Mouse (Mus musculus): ENCODE measurements around the gene Esam. TPM values are rescaled to one million over a fixed set of nuclear protein-coding genes. Genes with fewer than 3 reads are reported as not detected.

Esam gene
- polyA plus RNA-seq, 1 experiment from 2014 or later = 42.8 TPM

GRCm38 (mm10) chr9:37526443-37527395, 1.2 kb upstream of the Esam start:
- DNase-seq (peak; percentile 29), ATAC-seq (ENCODE audit: low FRiP score, low TSS enrichment) (no peak)
- H3K4me3 ChIP-seq (replicated peaks; ENCODE audit: low read depth, low read length) = no peak overlapping the region
- no peak overlapping the region for H3K27ac ChIP-seq (replicated peaks; ENCODE audit: low read depth, low read length)
- no peak overlapping the region for H3K4me2 ChIP-seq (ENCODE audit: low read length)
- no peak overlapping the region for H3K9ac ChIP-seq (replicated peaks; ENCODE audit: low read length)
- H3K9me3 ChIP-seq (ENCODE audit: control insufficient read depth, low read length) = no peaks in the 10 kb centered on the region
- H3K27me3 ChIP-seq (ENCODE audit: control insufficient read depth, insufficient read depth, low read length) = peaks cover 58% of the 10 kb centered on the region
- peaks cover 16% of the 10 kb centered on the region; the same call in 1 of the 2 replicates for H3K4me1 ChIP-seq (ENCODE audit: control insufficient read depth, insufficient read depth, low read length)
- WGBS = 20% methylated on average over 21 of the region's 21 CpGs
- H3K36me3 ChIP-seq (ENCODE audit: control insufficient read depth, insufficient read depth, low read length) = peaks cover 20% of the 10 kb centered on the region

GRCm38 (mm10) chr9:37528225-37528970, 520 bp downstream of the Esam start:
- Histone ChIP-seq H3K9me3 (ENCODE audit: control insufficient read depth, low read length) (no peaks in the 10 kb centered on the region), H3K27ac (replicated peaks; ENCODE audit: low read depth, low read length) (no peak overlapping the region), H3K4me3 (replicated peaks; ENCODE audit: low read depth, low read length) (peak overlapping the region; percentile 15; the same call in 1 of the 2 replicates), H3K9ac (replicated peaks; ENCODE audit: low read length) (no peak overlapping the region), H3K4me1 (ENCODE audit: control insufficient read depth, insufficient read depth, low read length) (peaks cover 16% of the 10 kb centered on the region; the same call in 1 of the 2 replicates), H3K27me3 (ENCODE audit: control insufficient read depth, insufficient read depth, low read length) (peaks cover 63% of the 10 kb centered on the region), H3K4me2 (ENCODE audit: low read length) (no peak overlapping the region), H3K36me3 (ENCODE audit: control insufficient read depth, insufficient read depth, low read length) (peaks cover 9% of the 10 kb centered on the region; the same call in 1 of the 2 replicates)
- DNase-seq = no peak
- no peak for ATAC-seq (ENCODE audit: low FRiP score, low TSS enrichment)
- 17% methylated on average over 9 of the region's 9 CpGs for WGBS

- WGBS = 2% methylated on average over 32 of the region's 32 CpGs
- no peaks in the 10 kb centered on the region for H3K9me3 ChIP-seq (ENCODE audit: control insufficient read depth, low read length)
- peak; percentile 41; the same call in 1 of the 2 replicates for ATAC-seq (ENCODE audit: low FRiP score, low TSS enrichment)
- peak; percentile 62 for DNase-seq
- peak overlapping the region; percentile 59 for H3K4me2 ChIP-seq (ENCODE audit: low read length)
- H3K4me1 ChIP-seq (ENCODE audit: control insufficient read depth, insufficient read depth, low read length) = peaks cover 16% of the 10 kb centered on the region; the same call in 1 of the 2 replicates
- H3K4me3 ChIP-seq (replicated peaks; ENCODE audit: low read depth, low read length) = peak overlapping the region; percentile 31
- no peak overlapping the region for H3K27ac ChIP-seq (replicated peaks; ENCODE audit: low read depth, low read length)
- H3K36me3 ChIP-seq (ENCODE audit: control insufficient read depth, insufficient read depth, low read length) = no peaks in the 10 kb centered on the region
- H3K27me3 ChIP-seq (ENCODE audit: control insufficient read depth, insufficient read depth, low read length) = peaks cover 63% of the 10 kb centered on the region
- H3K9ac ChIP-seq (replicated peaks; ENCODE audit: low read length) = peak overlapping the region; percentile 50; the same call in 1 of the 2 replicates
Measured at GRCm38 (mm10) chr9:37530031-37530887, 2.4 kb downstream of the Esam start.

DNA sequence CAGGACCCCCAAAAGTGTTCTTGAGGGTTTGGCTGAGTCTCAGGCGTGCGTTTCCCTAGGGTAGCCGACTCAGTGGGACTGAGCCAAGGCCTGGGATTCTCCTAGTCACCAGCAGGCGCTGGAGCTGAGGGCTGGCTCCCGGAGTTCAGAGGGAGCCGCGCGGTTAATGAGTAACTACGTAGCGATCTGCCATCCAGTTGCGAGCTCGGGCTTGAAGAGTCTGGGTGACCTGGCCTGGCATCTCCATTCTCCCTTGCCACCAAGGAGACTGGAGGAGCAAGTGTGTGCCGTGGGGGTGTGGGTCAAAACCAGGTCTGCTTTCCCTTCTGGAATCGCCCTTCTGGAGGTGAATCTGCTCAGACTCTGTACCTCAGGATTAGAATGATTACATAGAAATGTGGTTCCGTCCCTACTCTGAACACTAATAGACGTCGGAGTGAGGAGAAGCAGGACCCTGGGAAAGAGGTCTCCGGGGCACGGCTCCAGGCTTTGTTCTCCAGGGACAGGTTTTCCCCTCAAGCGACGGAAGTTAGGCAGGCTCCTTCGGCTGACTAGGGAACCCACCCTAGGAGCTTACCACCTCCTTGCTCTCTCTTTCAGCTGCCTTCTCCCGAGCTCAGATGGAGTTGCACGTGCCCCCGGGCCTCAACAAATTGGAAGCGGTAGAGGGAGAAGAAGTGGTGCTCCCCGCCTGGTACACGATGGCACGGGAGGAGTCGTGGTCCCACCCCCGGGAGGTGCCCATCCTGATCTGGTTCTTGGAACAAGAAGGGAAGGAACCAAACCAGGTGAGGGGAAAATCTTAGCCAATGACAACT, 3.2 kb downstream of the Esam start:
- H3K4me2 ChIP-seq (ENCODE audit: low read length) = peak overlapping the region; percentile 59
- H3K4me3 ChIP-seq (replicated peaks; ENCODE audit: low read depth, low read length) = peak overlapping the region; percentile 31
- no peaks in the 10 kb centered on the region for H3K36me3 ChIP-seq (ENCODE audit: control insufficient read depth, insufficient read depth, low read length)
- H3K27me3 ChIP-seq (ENCODE audit: control insufficient read depth, insufficient read depth, low read length) = peaks cover 56% of the 10 kb centered on the region
- H3K4me1 ChIP-seq (ENCODE audit: control insufficient read depth, insufficient read depth, low read length) = peaks cover 16% of the 10 kb centered on the region; the same call in 1 of the 2 replicates
- no peaks in the 10 kb centered on the region for H3K9me3 ChIP-seq (ENCODE audit: control insufficient read depth, low read length)
- no peak overlapping the region; the same call in 1 of the 2 replicates for H3K27ac ChIP-seq (replicated peaks; ENCODE audit: low read depth, low read length)
- ATAC-seq (ENCODE audit: low FRiP score, low TSS enrichment) (peak; percentile 59), DNase-seq (peak; percentile 79)
- no peak overlapping the region; the same call in 1 of the 2 replicates for H3K9ac ChIP-seq (replicated peaks; ENCODE audit: low read length)
- WGBS = 2% methylated on average over 31 of the region's 31 CpGs

DNA sequence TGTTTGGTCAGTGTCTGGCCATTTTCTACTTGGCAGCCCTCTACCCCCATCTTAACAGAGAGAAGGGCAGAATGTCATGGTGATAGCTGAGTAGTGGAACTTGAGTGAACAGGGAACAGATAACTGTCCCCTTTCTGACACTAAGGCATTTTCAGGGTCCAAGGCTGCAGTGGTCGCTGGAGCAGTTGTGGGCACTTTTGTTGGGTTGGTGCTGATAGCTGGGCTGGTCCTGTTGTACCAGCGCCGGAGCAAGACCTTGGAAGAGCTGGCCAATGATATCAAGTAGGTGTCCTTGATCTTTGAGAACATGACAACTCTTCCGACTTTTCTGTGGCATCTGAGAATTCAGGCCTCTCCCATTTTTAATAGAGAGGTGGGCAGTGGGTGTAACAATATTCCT, 9.0 kb downstream of the Esam start:
- H3K4me1 ChIP-seq (ENCODE audit: control insufficient read depth, insufficient read depth, low read length) = no peaks in the 10 kb centered on the region
- WGBS = 80% methylated on average over 4 of the region's 4 CpGs
- ATAC-seq (ENCODE audit: low FRiP score, low TSS enrichment) (no peak), DNase-seq (no peak)
- no peaks in the 10 kb centered on the region for H3K36me3 ChIP-seq (ENCODE audit: control insufficient read depth, insufficient read depth, low read length)
- H3K9ac ChIP-seq (replicated peaks; ENCODE audit: low read length) = no peak overlapping the region
- no peak overlapping the region for H3K4me3 ChIP-seq (replicated peaks; ENCODE audit: low read depth, low read length)
- no peak overlapping the region for H3K27ac ChIP-seq (replicated peaks; ENCODE audit: low read depth, low read length)
- no peaks in the 10 kb centered on the region for H3K9me3 ChIP-seq (ENCODE audit: control insufficient read depth, low read length)
- no peak overlapping the region for H3K4me2 ChIP-seq (ENCODE audit: low read length)
- H3K27me3 ChIP-seq (ENCODE audit: control insufficient read depth, insufficient read depth, low read length) = peaks cover 4% of the 10 kb centered on the region

DNA sequence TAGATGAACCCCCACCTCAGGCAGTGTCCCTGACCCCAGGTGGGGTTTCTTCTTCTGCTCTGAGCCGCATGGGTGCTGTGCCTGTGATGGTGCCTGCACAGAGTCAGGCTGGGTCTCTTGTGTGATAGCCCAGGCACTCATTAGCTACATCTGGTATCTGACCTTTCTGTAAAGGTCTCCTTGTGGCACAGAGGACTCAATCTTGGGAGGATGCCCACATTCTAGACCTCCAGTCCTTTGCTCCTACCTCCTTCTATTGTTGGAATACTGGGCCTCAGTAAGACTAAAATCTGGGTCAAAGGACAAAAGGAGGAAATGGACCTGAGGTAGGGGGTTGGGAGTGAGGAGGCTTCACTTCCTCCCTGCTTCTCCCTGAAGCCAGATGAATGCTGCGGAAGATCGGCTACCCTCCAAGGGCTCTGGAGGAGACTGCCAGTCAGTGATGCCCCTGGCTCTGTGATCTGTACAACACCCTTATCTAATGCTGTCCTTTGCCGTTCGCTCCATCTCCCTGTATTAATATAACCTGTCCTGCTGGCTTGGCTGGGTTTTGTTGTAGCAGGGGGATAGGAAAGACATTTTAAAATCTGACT, 9.9 kb downstream of the Esam start:
- no peaks in the 10 kb centered on the region for H3K4me1 ChIP-seq (ENCODE audit: control insufficient read depth, insufficient read depth, low read length)
- WGBS = 82% methylated on average over 5 of the region's 5 CpGs
- ATAC-seq (ENCODE audit: low FRiP score, low TSS enrichment) (no peak), DNase-seq (no peak)
- no peak overlapping the region for H3K27ac ChIP-seq (replicated peaks; ENCODE audit: low read depth, low read length)
- no peaks in the 10 kb centered on the region for H3K27me3 ChIP-seq (ENCODE audit: control insufficient read depth, insufficient read depth, low read length)
- H3K9me3 ChIP-seq (ENCODE audit: control insufficient read depth, low read length) = no peaks in the 10 kb centered on the region
- H3K9ac ChIP-seq (replicated peaks; ENCODE audit: low read length) = no peak overlapping the region
- H3K36me3 ChIP-seq (ENCODE audit: control insufficient read depth, insufficient read depth, low read length) = no peaks in the 10 kb centered on the region
- no peak overlapping the region for H3K4me2 ChIP-seq (ENCODE audit: low read length)
- no peak overlapping the region for H3K4me3 ChIP-seq (replicated peaks; ENCODE audit: low read depth, low read length)

- 51% methylated on average over 23 of the region's 23 CpGs for WGBS
- ATAC-seq (ENCODE audit: low FRiP score, low TSS enrichment) = peak; percentile 38; the same call in 1 of the 2 replicates
- Histone ChIP-seq H3K4me1 (ENCODE audit: control insufficient read depth, insufficient read depth, low read length) (peaks cover 4% of the 10 kb centered on the region), H3K27me3 (ENCODE audit: control insufficient read depth, insufficient read depth, low read length) (no peaks in the 10 kb centered on the region), H3K9ac (replicated peaks; ENCODE audit: low read length) (no peak within 1 kb of the TSS), H3K27ac (replicated peaks; ENCODE audit: low read depth, low read length) (no peak within 1 kb of the TSS), H3K4me3 (replicated peaks; ENCODE audit: low read depth, low read length) (no peak within 1 kb of the TSS), H3K9me3 (ENCODE audit: control insufficient read depth, low read length) (no peaks in the 10 kb centered on the region), H3K4me2 (ENCODE audit: low read length) (no peak within 1 kb of the TSS), H3K36me3 (ENCODE audit: control insufficient read depth, insufficient read depth, low read length) (no peaks in the 10 kb centered on the region)
- DNase-seq = no peak
Measured at GRCm38 (mm10) chr9:37539170-37540025, 11.5 kb downstream of the Esam start, which contains the start of gene Vsig2. Gene Vsig2, plus strand, starts transcription at chr9:37539255.

All from midbrain, embryonic 14.5 days (tissue).